Mouse (Mus musculus) kidney, embryonic 16.5 days (tissue): ENCODE data around the gene Zfp69. TPM values are rescaled to one million over a fixed set of nuclear protein-coding genes. Genes with fewer than 3 reads are reported as not detected.

ENCODE experiments used
- microRNA-seq: library from miRNA; unstranded; fragments of <30 nt; microRNA quantifications from one replicate; pipeline ENCODE4, GENCODE M21; 2016
- polyA plus RNA-seq: library from polyadenylated mRNA; unstranded; fragments of >200 nt; fragmentation: Nextera tagmentation; extraction: Ambion mirVana; gene quantifications from 2 replicates; pipeline ENCODE4 v1.2.1, GENCODE M21; 2015

Gene Zfp69
- polyA plus RNA-seq, 1 experiment from 2014 or later = 10.3 TPM

Small RNAs within 50 kb of the gene (microRNA-seq; reads per million reads assigned to microRNA genes)
- gene Mir7015 = not detected

Other genes with a start within 250 kb of the Zfp69 start
- 0.85 and 1.7 TPM in 2 replicates for gene Kcnq4, start 203.1 kb downstream of the Zfp69 start, polyA plus RNA-seq
- 123 and 133 TPM in 2 replicates for gene Nfyc, start 120.1 kb downstream of the Zfp69 start, polyA plus RNA-seq
- gene Rims3, start 96.9 kb downstream of the Zfp69 start, polyA plus RNA-seq = 0.41 and 0.54 TPM in 2 replicates
- gene Exo5, start 26.7 kb downstream of the Zfp69 start, polyA plus RNA-seq = 33.0 and 35.2 TPM in 2 replicates
- 12.9 and 15.0 TPM in 2 replicates for gene Smap2, start 65.5 kb upstream of the Zfp69 start, polyA plus RNA-seq
- 3.3 and 4.9 TPM in 2 replicates for gene Col9a2, start 87.7 kb upstream of the Zfp69 start, polyA plus RNA-seq
- gene Zmpste24, start 146.5 kb upstream of the Zfp69 start, polyA plus RNA-seq = 40.8 and 42.4 TPM in 2 replicates
- not detected in 2 replicates for gene Tmco2, start 157.5 kb upstream of the Zfp69 start, polyA plus RNA-seq